Comparison of ENCODE assay signal across 18 mouse cellular contexts in genomic region chr15:96720146-96720545, GRCm38 (mm10). TPM values are rescaled to one million over a fixed set of nuclear protein-coding genes. Genes with fewer than 3 reads are reported as not detected.
DNase-seq lines count a peak whose midpoint lies in the region; ATAC-seq and TF ChIP-seq lines count a peak whose summit lies in the region.
"Had no signal": no experiment of that assay in that cellular context is flagged by ENCODE, and none has a peak within 500 bp of the region (broad histone marks: within the 10 kb centered on the region; RNA-seq: fewer than 3 reads in every experiment).

No protein-coding gene starts in this region.

- no peaks in the 10 kb centered on the region for H3K36me3 ChIP-seq in thymus, adult 2 months (ENCODE audit: control insufficient read depth, insufficient read depth, low read length)
- H3K36me3 ChIP-seq: G1E; heart, embryonic 10.5 days; intestine, embryonic 15.5 days; liver, embryonic 13.5 days; midbrain, embryonic 12.5 days had no signal

- TF ChIP-seq POLR2A in thymus, adult 2 months (IDR thresholded peaks at IDR 0.05; ENCODE audit: control insufficient read depth, extremely low read depth, insufficient read depth, low read length, poor library complexity): no peak
- TF ChIP-seq POLR2A in cerebellum, adult 2 months (IDR thresholded peaks at IDR 0.05; ENCODE audit: borderline replicate concordance, insufficient read depth, low read length): no peak

- no peak overlapping the region for H3K27ac ChIP-seq in thymus, adult 2 months (ENCODE audit: control insufficient read depth, insufficient read depth, low read length)
- no peak overlapping the region for H3K27ac ChIP-seq in cerebellum, adult 2 months (ENCODE audit: insufficient read depth, low read length)
- H3K27ac ChIP-seq: heart, embryonic 10.5 days; intestine, embryonic 15.5 days; liver, embryonic 13.5 days; midbrain, embryonic 12.5 days had no signal

- 7% methylated on average over 6 of the region's 6 CpGs for WGBS in thymus, adult 2 months
- WGBS in cerebellum, adult 2 months: 87% methylated on average over 6 of the region's 6 CpGs

- no peak overlapping the region for H3K4me3 ChIP-seq in thymus, adult 2 months (ENCODE audit: control insufficient read depth, insufficient read depth, low read length)
- no peak overlapping the region for H3K4me3 ChIP-seq in cerebellum, adult 2 months (replicated peaks; ENCODE audit: insufficient read depth, low read depth, low read length)
- H3K4me3 ChIP-seq: heart, embryonic 10.5 days; intestine, embryonic 15.5 days; liver, embryonic 13.5 days; midbrain, embryonic 12.5 days had no signal

- peak; percentile 64 for DNase-seq in thymus, postnatal 0 days (ENCODE audit: low spot score)
- DNase-seq in thymus, adult 2 months: no peak
- DNase-seq in naive thymus-derived CD4-positive, alpha-beta T cell, adult 2 months (ENCODE audit: low read depth): peak; percentile 49
- peak; percentile 44 for DNase-seq in thymus, postnatal 4 days
- DNase-seq in layer of hippocampus, adult 9-11 months: no peak
- DNase-seq in spleen, postnatal 36 days (ENCODE audit: low spot score in 2 of 2): no peak
- no peak for DNase-seq in cerebellum, adult 2 months
- DNase-seq: cerebellum, adult 8-10 months; gastrocnemius, postnatal 14 days; liver, embryonic 13.5 days; lung, embryonic 14.5 days; lung, postnatal 4 days had no signal

- no peaks in the 10 kb centered on the region for H3K27me3 ChIP-seq in thymus, adult 2 months (ENCODE audit: control insufficient read depth, insufficient read depth, low read length)
- H3K27me3 ChIP-seq in cerebellum, adult 2 months (ENCODE audit: control insufficient read depth, insufficient read depth, low read length): no peaks in the 10 kb centered on the region
- H3K27me3 ChIP-seq: intestine, embryonic 15.5 days; liver, embryonic 13.5 days; midbrain, embryonic 12.5 days had no signal

- no peak for TF ChIP-seq CTCF in thymus, adult 2 months (IDR thresholded peaks at IDR 0.05; ENCODE audit: borderline replicate concordance, control insufficient read depth, extremely low read depth, insufficient read depth, low read length, poor library complexity)
- TF ChIP-seq CTCF in cerebellum, adult 2 months (IDR thresholded peaks at IDR 0.05; ENCODE audit: borderline replicate concordance, insufficient read depth, low read depth, low read length): no peak

- 0 out of 2 replicates have a peak, but pooled peaks have one; percentile 28 for ATAC-seq in granulocyte monocyte progenitor cell, adult 5-6 weeks (replicated peaks; ENCODE audit: poor library complexity, severe bottlenecking)
- ATAC-seq: forebrain, embryonic 14.5 days; intestine, embryonic 15.5 days had no signal

- peaks cover 17% of the 10 kb centered on the region for H3K4me1 ChIP-seq in thymus, adult 2 months (replicated peaks; ENCODE audit: control insufficient read depth, insufficient read depth, low read length)
- H3K4me1 ChIP-seq in cerebellum, adult 2 months (ENCODE audit: control insufficient read depth, insufficient read depth, low read length): no peaks in the 10 kb centered on the region
- H3K4me1 ChIP-seq: heart, embryonic 10.5 days; intestine, embryonic 15.5 days; midbrain, embryonic 12.5 days had no signal

RNA-seq across cellular contexts. Expression of gene Slc38a2, which starts 20.6 kb away (rescaled TPM):
- 94.1 and 95.8 TPM in 2 replicates for polyA plus RNA-seq in thymus, postnatal 0 days (2015; fragmentation: Nextera tagmentation; extraction: Ambion mirVana)
- 105 and 110 TPM in 2 replicates for polyA plus RNA-seq in thymus, adult 2 months (2012; rRNA removed)
- 89.2 and 112 TPM in 2 replicates for total RNA-seq in granulocyte monocyte progenitor cell, adult 5-6 weeks (2014; fragmentation: Nextera tagmentation)
- total RNA-seq in granulocyte monocyte progenitor cell, adult 5-6 weeks (2017): 84.0 and 92.8 TPM in 2 replicates
- 93.6 and 103 TPM in 2 replicates for polyA plus RNA-seq in cerebellum, adult 2 months (2012; rRNA removed)

Comparison
In these comparisons a context has a peak if more than half of its experiments do, and no peak if none do; other contexts are left out.
1. DNase-seq: peak in thymus, postnatal 0 days (single experiment), naive thymus-derived CD4-positive, alpha-beta T cell, adult 2 months (single experiment) and thymus, postnatal 4 days (single experiment); none in thymus, adult 2 months (single experiment), layer of hippocampus, adult 9-11 months (single experiment), spleen, postnatal 36 days (0 of 2) and cerebellum, adult 2 months (0 of 2).